ENCODE assay signal across 24 mouse cellular contexts in genomic region chr17:67632676-67633339, GRCm38 (mm10). TPM values are rescaled to one million over a fixed set of nuclear protein-coding genes. Genes with fewer than 3 reads are reported as not detected.
DNase-seq lines count a peak whose midpoint lies in the region; ATAC-seq and TF ChIP-seq lines count a peak whose summit lies in the region.
"Had no signal": no experiment of that assay in that cellular context is flagged by ENCODE, and none has a peak within 500 bp of the region (broad histone marks: within the 10 kb centered on the region; RNA-seq: fewer than 3 reads in every experiment).

Gene Lrrc30 (minus strand): TSS chr17:67632723.

- no peaks in the 10 kb centered on the region for H3K9me3 ChIP-seq in kidney, embryonic 15.5 days (replicated peaks)
- no peaks in the 10 kb centered on the region for H3K9me3 ChIP-seq in embryonic facial prominence, embryonic 14.5 days (ENCODE audit: control insufficient read depth, low read length)
- no peaks in the 10 kb centered on the region for H3K9me3 ChIP-seq in hindbrain, embryonic 16.5 days (ENCODE audit: control insufficient read depth, low read length)
- H3K9me3 ChIP-seq: heart, embryonic 10.5 days; hindbrain, embryonic 10.5 days; midbrain, embryonic 13.5 days; neural tube, embryonic 15.5 days had no signal

- ATAC-seq in kidney, embryonic 15.5 days (replicated peaks; ENCODE audit: low FRiP score) = peak; percentile 66
- ATAC-seq in embryonic facial prominence, embryonic 14.5 days (ENCODE audit: low read depth) = peak; percentile 84
- ATAC-seq in hindbrain, embryonic 16.5 days = no peak
- ATAC-seq: forebrain, postnatal 0 days; midbrain, embryonic 13.5 days had no signal

- H3K27ac ChIP-seq in kidney, embryonic 15.5 days = no peak within 1 kb of the TSS
- H3K27ac ChIP-seq in embryonic facial prominence, embryonic 14.5 days (replicated peaks; ENCODE audit: low read depth, low read length) = no peak within 1 kb of the TSS
- H3K27ac ChIP-seq in hindbrain, embryonic 16.5 days (ENCODE audit: low read depth, low read length) = no peak within 1 kb of the TSS
- H3K27ac ChIP-seq: forebrain, embryonic 10.5 days; heart, embryonic 10.5 days; hindbrain, embryonic 10.5 days; macrophage; midbrain, embryonic 13.5 days; neural tube, embryonic 15.5 days had no signal

- no peak within 1 kb of the TSS for H3K4me2 ChIP-seq in kidney, embryonic 15.5 days
- no peak within 1 kb of the TSS for H3K4me2 ChIP-seq in embryonic facial prominence, embryonic 14.5 days (ENCODE audit: low read depth, low read length)
- no peak within 1 kb of the TSS for H3K4me2 ChIP-seq in hindbrain, embryonic 16.5 days (ENCODE audit: low read length)
- H3K4me2 ChIP-seq: liver, embryonic 11.5 days; midbrain, embryonic 13.5 days; neural tube, embryonic 15.5 days had no signal

- TF ChIP-seq CTCF in C2C12 (IDR thresholded peaks at IDR 0.05; ENCODE audit: control insufficient read depth, insufficient read depth, insufficient read length) = no peak

- no peak within 1 kb of the TSS for H3K9ac ChIP-seq in kidney, embryonic 15.5 days
- no peak within 1 kb of the TSS for H3K9ac ChIP-seq in embryonic facial prominence, embryonic 14.5 days (ENCODE audit: low read depth, low read length)
- H3K9ac ChIP-seq in hindbrain, embryonic 16.5 days (ENCODE audit: low read depth, low read length) = no peak within 1 kb of the TSS
- H3K9ac ChIP-seq: forebrain, postnatal 0 days; midbrain, embryonic 13.5 days; neural tube, embryonic 15.5 days had no signal

- H3K36me3 ChIP-seq in kidney, embryonic 15.5 days = no peaks in the 10 kb centered on the region
- no peaks in the 10 kb centered on the region for H3K36me3 ChIP-seq in C2C12 (ENCODE audit: control insufficient read depth, insufficient read depth)
- no peaks in the 10 kb centered on the region for H3K36me3 ChIP-seq in embryonic facial prominence, embryonic 14.5 days (ENCODE audit: control insufficient read depth, insufficient read depth, low read length)
- H3K36me3 ChIP-seq in hindbrain, embryonic 16.5 days (ENCODE audit: control insufficient read depth, insufficient read depth, low read length) = no peaks in the 10 kb centered on the region
- H3K36me3 ChIP-seq: forebrain, embryonic 10.5 days; heart, embryonic 10.5 days; hindbrain, embryonic 10.5 days; midbrain, embryonic 13.5 days; neural tube, embryonic 15.5 days had no signal

- H3K27me3 ChIP-seq in kidney, embryonic 15.5 days = no peaks in the 10 kb centered on the region; the same call in 1 of the 2 replicates
- no peaks in the 10 kb centered on the region for H3K27me3 ChIP-seq in C2C12 (ENCODE audit: control insufficient read depth, insufficient read depth, insufficient read length)
- H3K27me3 ChIP-seq in embryonic facial prominence, embryonic 14.5 days (replicated peaks; ENCODE audit: control insufficient read depth, insufficient read depth, low read length) = no peaks in the 10 kb centered on the region
- H3K27me3 ChIP-seq in hindbrain, embryonic 16.5 days (replicated peaks; ENCODE audit: control insufficient read depth, insufficient read depth, low read length) = no peaks in the 10 kb centered on the region
- H3K27me3 ChIP-seq: midbrain, embryonic 13.5 days; neural tube, embryonic 15.5 days had no signal

- WGBS in kidney, embryonic 15.5 days = 52% methylated on average over 13 of the region's 13 CpGs
- WGBS in embryonic facial prominence, embryonic 14.5 days = 55% methylated on average over 13 of the region's 13 CpGs
- WGBS in hindbrain, embryonic 16.5 days = 81% methylated on average over 13 of the region's 13 CpGs

- no peak within 1 kb of the TSS for H3ac ChIP-seq in C2C12 (ENCODE audit: control insufficient read depth, insufficient read length, low read depth)

- H3K79me3 ChIP-seq in C2C12 (ENCODE audit: low read depth) = no peaks in the 10 kb centered on the region

- no peak within 1 kb of the TSS for H3K4me3 ChIP-seq in kidney, embryonic 15.5 days (replicated peaks)
- no peak within 1 kb of the TSS for H3K4me3 ChIP-seq in C2C12 (ENCODE audit: insufficient read depth, poor library complexity, severe bottlenecking)
- no peak within 1 kb of the TSS for H3K4me3 ChIP-seq in embryonic facial prominence, embryonic 14.5 days (ENCODE audit: low read depth, low read length)
- H3K4me3 ChIP-seq in hindbrain, embryonic 16.5 days (ENCODE audit: low read length) = no peak within 1 kb of the TSS
- H3K4me3 ChIP-seq: forebrain, embryonic 10.5 days; heart, embryonic 10.5 days; hindbrain, embryonic 10.5 days; midbrain, embryonic 13.5 days; neural tube, embryonic 15.5 days had no signal

- H3K4me1 ChIP-seq in kidney, embryonic 15.5 days = peaks cover 12% of the 10 kb centered on the region
- no peaks in the 10 kb centered on the region; the same call in none of the 2 replicates for H3K4me1 ChIP-seq in embryonic facial prominence, embryonic 14.5 days (ENCODE audit: control insufficient read depth, insufficient read depth, low read length)
- H3K4me1 ChIP-seq in hindbrain, embryonic 16.5 days (ENCODE audit: control insufficient read depth, insufficient read depth, low read depth, low read length) = no peaks in the 10 kb centered on the region

- DNase-seq in kidney, adult 8-10 months = no peak
- peak; percentile 57 for DNase-seq in embryonic facial prominence, embryonic 14.5 days (ENCODE audit: low spot score)
- peak; percentile 80 for DNase-seq in gastrocnemius, postnatal 25 days
- no peak for DNase-seq in adrenal gland, adult (ENCODE audit: inconsistent age in 2 of 2, low spot score in 1 of 2)
- no peak for DNase-seq in layer of hippocampus, postnatal 10 days (ENCODE audit: low spot score in 2 of 2)
- DNase-seq: cerebellum, adult 2 months; forebrain, postnatal 0 days; kidney, adult 2 months; lung, adult 18-20 months; thymus, postnatal 14 days had no signal

- H3K79me2 ChIP-seq in C2C12 (ENCODE audit: control insufficient read depth, insufficient read depth) = no peaks in the 10 kb centered on the region

TF ChIP-seq in C2C12, 6 proteins besides CTCF, POLR2A, EP300 and RAD21:
- TF ChIP-seq CEBPB (IDR thresholded peaks at IDR 0.05; ENCODE audit: low read depth) (no peak), MYOD1 (IDR thresholded peaks at IDR 0.05; ENCODE audit: control insufficient read depth, insufficient read length, low read depth) (peak; percentile 98), MYOG (IDR thresholded peaks at IDR 0.05; ENCODE audit: control insufficient read depth, extremely low read depth, insufficient read length) (no peak), USF1 (IDR thresholded peaks at IDR 0.05; ENCODE audit: low read depth) (no peak), FOSL1 (IDR thresholded peaks at IDR 0.05; ENCODE audit: insufficient read depth, low read length, poor library complexity, severe bottlenecking) (no peak), MAX (IDR thresholded peaks at IDR 0.05) (no peak)
TF ChIP-seq in C2C12: peak in this region for 1.

RNA-seq across cellular contexts. Expression of gene Lrrc30, which starts in this region (rescaled TPM):
- polyA plus RNA-seq in kidney, embryonic 15.5 days (2015; fragmentation: Nextera tagmentation; extraction: Ambion mirVana) = 0.36 TPM in 1 of 2 replicates, not detected in the other
- polyA plus RNA-seq in C2C12 (2012; fragmentation: generic; extraction: Trizol) = 0.25 TPM
- polyA plus RNA-seq in embryonic facial prominence, embryonic 14.5 days (2014; fragmentation: Nextera tagmentation; extraction: Ambion mirVana) = 0.90 and 1.9 TPM in 2 replicates
- total RNA-seq in gastrocnemius, postnatal 25 days (2021) = 10 to 100 TPM; 51.1 to 92.0 TPM
- total RNA-seq in layer of hippocampus, postnatal 10 days (2021) = not detected
- polyA plus RNA-seq in hindbrain, embryonic 16.5 days (2015; fragmentation: Nextera tagmentation; extraction: Ambion mirVana) = not detected in 2 replicates
- total RNA-seq: forebrain, postnatal 0 days; layer of hippocampus, adult 18-20 months; left cerebral cortex, postnatal 25 days had no signal
- polyA plus RNA-seq: cerebellum, adult 2 months; forebrain, embryonic 10.5 days; forebrain, postnatal 0 days; hindbrain, embryonic 10.5 days; liver, embryonic 11.5 days; macrophage; midbrain, embryonic 13.5 days; small intestine, adult 2 months; testis, adult 2 months had no signal

Comparison
In these comparisons a context has a peak if more than half of its experiments do, and no peak if none do; other contexts are left out.
1. RNA of gene Lrrc30 (total RNA-seq): 51.1 to 92.0 TPM in gastrocnemius, postnatal 25 days; not detected in layer of hippocampus, postnatal 10 days; every median in the first group is over 10 times any median in the second.
2. Peak in ATAC-seq in kidney, embryonic 15.5 days; RNA of the gene not detected or under 1 TPM.
3. DNase-seq: peak in embryonic facial prominence, embryonic 14.5 days (single experiment) and gastrocnemius, postnatal 25 days (single experiment); none in kidney, adult 8-10 months (0 of 2), adrenal gland, adult (0 of 2) and layer of hippocampus, postnatal 10 days (0 of 2).